Mouse (Mus musculus): ENCODE data around the gene Gna14. TPM values are rescaled to one million over a fixed set of nuclear protein-coding genes. Genes with fewer than 3 reads are reported as not detected.

The Gna14 gene
- polyA plus RNA-seq, 1 experiment from 2014 or later, result 14.0 TPM

DNA sequence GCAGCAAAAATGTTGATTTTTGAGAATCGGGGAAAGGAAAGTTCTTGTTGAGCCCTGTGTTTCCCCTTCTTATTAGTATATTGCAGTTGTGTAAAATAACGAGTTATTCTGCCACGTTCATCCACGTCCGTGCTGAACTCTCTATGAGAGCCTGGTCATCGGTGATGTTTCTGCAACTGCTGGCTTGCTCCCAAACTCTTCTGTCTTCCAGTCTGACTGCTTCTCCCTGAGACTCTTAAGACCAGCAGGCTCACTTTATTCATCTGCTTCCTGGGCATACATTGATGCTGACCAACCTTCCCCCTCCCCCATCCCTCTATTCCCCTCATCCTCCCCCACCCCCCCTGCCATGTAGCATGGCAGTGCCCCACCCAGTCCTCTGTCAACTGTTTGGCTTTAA lies 161.7 kb downstream of the Gna14 start:
- Histone ChIP-seq H3K4me1 (ENCODE audit: insufficient read depth, low read length) (peaks cover 9% of the 10 kb centered on the region), H3K27ac (ENCODE audit: low read length) (no peak overlapping the region), H3K27me3 (ENCODE audit: insufficient read depth, low read length) (no peaks in the 10 kb centered on the region), H3K9me3 (ENCODE audit: low read length) (no peaks in the 10 kb centered on the region), H3K9ac (replicated peaks; ENCODE audit: low read length) (no peak overlapping the region), H3K36me3 (ENCODE audit: insufficient read depth, low read length) (no peaks in the 10 kb centered on the region), H3K4me2 (replicated peaks; ENCODE audit: low read depth, low read length) (no peak overlapping the region), H3K4me3 (ENCODE audit: low read length) (no peak overlapping the region)
- 75% methylated on average over 6 of the region's 6 CpGs for WGBS
- ATAC-seq (ENCODE audit: low FRiP score, low TSS enrichment), result no peak

DNA sequence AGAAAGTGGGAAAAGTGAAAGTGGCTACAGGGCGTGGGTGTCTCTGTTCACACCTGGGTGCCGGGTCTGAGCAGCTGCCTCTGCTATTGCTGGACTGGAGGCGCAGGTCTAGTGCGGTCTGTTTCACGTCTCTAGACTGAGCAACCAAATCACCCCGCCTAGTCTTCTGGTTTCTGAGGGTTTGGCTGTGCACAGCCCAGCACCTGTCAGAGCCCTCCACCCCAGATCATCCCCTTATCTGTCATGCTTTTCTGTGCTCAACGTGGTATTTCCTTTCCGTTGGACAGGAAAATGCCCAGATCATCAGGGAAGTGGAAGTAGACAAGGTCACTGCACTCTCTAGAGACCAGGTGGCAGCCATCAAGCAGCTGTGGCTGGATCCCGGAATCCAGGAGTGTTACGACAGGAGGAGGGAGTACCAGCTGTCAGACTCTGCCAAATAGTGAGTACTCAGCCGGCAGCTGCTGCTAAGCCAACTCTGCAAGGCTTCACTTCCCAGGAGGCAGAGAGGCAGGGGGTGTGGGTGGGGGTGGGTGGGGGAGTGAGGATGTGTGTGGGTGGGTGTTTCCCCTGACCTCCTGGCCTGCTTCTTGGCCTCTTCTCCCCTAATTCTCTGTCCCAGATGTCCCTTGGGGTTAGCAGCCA lies 163.2 kb downstream of the Gna14 start:
- WGBS, result 18% methylated on average over 11 of the region's 11 CpGs
- H3K4me1 ChIP-seq (ENCODE audit: insufficient read depth, low read length), result peaks cover 9% of the 10 kb centered on the region
- H3K9me3 ChIP-seq (ENCODE audit: low read length), result no peaks in the 10 kb centered on the region
- H3K27ac ChIP-seq (ENCODE audit: low read length), result no peak overlapping the region
- no peak overlapping the region for H3K9ac ChIP-seq (replicated peaks; ENCODE audit: low read length)
- H3K4me2 ChIP-seq (replicated peaks; ENCODE audit: low read depth, low read length), result peak overlapping the region; percentile 42
- H3K36me3 ChIP-seq (ENCODE audit: insufficient read depth, low read length), result no peaks in the 10 kb centered on the region
- H3K4me3 ChIP-seq (ENCODE audit: low read length), result no peak overlapping the region
- no peaks in the 10 kb centered on the region for H3K27me3 ChIP-seq (ENCODE audit: insufficient read depth, low read length)
- peak; percentile 89 for ATAC-seq (ENCODE audit: low FRiP score, low TSS enrichment)

DNA sequence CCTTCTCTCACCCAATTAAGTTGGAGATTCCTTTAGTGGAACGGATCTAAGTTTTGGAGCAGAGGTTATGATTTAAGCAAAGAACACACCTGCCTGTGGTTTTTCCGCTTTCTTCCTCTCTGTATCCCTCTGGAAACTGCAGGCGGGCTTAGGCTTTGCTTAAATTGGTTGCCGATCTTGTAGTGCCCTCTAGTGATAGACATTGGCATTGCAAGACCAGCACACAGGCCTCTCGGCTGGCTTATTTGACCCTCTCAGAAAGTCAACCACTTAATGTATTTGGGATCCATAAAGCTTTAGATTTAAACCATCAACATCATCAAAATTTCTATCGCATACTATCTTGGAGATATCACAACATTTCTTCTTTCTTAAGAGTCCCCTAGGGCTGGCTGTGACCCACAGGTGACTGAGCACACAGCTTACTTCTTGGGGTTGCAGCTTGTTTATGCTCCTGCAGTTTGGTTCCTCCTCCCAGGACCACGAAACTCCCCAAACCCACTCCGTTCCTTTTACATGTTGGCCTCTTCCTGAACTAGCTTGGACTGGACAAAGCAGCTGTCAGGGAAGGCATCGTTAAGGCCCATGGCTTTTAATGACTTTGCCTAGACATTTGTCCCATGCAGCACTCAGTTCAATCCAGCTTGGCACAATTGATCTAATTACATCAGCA lies 163.9 kb downstream of the Gna14 start:
- H3K27ac ChIP-seq (ENCODE audit: low read length), result no peak overlapping the region
- no peaks in the 10 kb centered on the region for H3K36me3 ChIP-seq (ENCODE audit: insufficient read depth, low read length)
- peak overlapping the region; percentile 42 for H3K4me2 ChIP-seq (replicated peaks; ENCODE audit: low read depth, low read length)
- WGBS, result 8% methylated on average over 9 of the region's 9 CpGs
- peaks cover 9% of the 10 kb centered on the region for H3K4me1 ChIP-seq (ENCODE audit: insufficient read depth, low read length)
- peak; percentile 87 for ATAC-seq (ENCODE audit: low FRiP score, low TSS enrichment)
- H3K27me3 ChIP-seq (ENCODE audit: insufficient read depth, low read length), result no peaks in the 10 kb centered on the region
- H3K9ac ChIP-seq (replicated peaks; ENCODE audit: low read length), result no peak overlapping the region
- H3K4me3 ChIP-seq (ENCODE audit: low read length), result no peak overlapping the region
- no peaks in the 10 kb centered on the region for H3K9me3 ChIP-seq (ENCODE audit: low read length)

DNA sequence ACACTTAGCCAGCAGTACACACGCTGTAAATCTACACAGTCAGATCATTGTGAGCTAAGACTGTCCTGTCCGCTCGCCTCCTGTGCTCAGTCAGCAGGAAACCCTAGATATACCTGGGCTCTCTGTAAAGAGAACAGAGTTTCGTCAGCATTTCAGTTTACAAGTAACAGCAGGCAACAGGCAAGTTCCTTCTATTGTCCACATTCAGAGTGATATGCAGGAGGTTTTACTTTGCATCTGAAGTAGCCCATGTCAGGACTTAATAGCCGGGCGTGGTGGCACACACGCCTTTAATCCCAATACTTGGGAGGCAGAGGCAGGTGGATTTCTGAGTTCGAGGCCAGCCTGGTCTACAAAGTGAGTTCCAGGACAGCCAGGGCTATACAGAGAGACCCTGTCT lies 166.5 kb downstream of the Gna14 start:
- peaks cover 9% of the 10 kb centered on the region for H3K4me1 ChIP-seq (ENCODE audit: insufficient read depth, low read length)
- no peaks in the 10 kb centered on the region for H3K36me3 ChIP-seq (ENCODE audit: insufficient read depth, low read length)
- no peaks in the 10 kb centered on the region for H3K9me3 ChIP-seq (ENCODE audit: low read length)
- no peaks in the 10 kb centered on the region for H3K27me3 ChIP-seq (ENCODE audit: insufficient read depth, low read length)
- ATAC-seq (ENCODE audit: low FRiP score, low TSS enrichment), result no peak
- no peak overlapping the region for H3K4me2 ChIP-seq (replicated peaks; ENCODE audit: low read depth, low read length)
- 81% methylated on average over 8 of the region's 8 CpGs for WGBS
- H3K9ac ChIP-seq (replicated peaks; ENCODE audit: low read length), result no peak overlapping the region
- H3K27ac ChIP-seq (ENCODE audit: low read length), result no peak overlapping the region
- no peak overlapping the region for H3K4me3 ChIP-seq (ENCODE audit: low read length)

DNA sequence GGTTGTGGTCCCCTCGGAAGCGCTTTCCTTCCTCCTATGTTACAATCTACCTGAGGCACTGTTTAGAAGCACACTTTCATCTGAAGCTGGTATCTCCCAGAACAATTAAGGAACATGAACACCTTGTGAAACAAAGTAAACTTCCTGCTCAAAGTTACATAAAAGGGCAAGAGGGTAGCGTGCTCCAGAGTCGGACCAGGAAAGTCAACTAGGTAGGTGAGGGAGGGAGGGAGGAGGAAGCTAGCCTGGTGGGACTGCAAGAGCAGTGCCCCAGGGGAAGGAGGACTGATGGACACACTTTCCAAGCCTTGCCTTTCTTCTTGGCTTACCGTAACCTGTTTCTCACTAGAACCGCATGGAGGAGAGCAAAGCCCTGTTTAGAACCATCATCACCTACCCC lies 172.1 kb downstream of the Gna14 start:
- H3K4me2 ChIP-seq (replicated peaks; ENCODE audit: low read depth, low read length), result no peak overlapping the region
- no peak for ATAC-seq (ENCODE audit: low FRiP score, low TSS enrichment)
- WGBS, result 86% methylated on average over 6 of the region's 6 CpGs
- no peaks in the 10 kb centered on the region for H3K4me1 ChIP-seq (ENCODE audit: insufficient read depth, low read length)
- no peak overlapping the region for H3K27ac ChIP-seq (ENCODE audit: low read length)
- no peak overlapping the region for H3K4me3 ChIP-seq (ENCODE audit: low read length)
- no peaks in the 10 kb centered on the region for H3K27me3 ChIP-seq (ENCODE audit: insufficient read depth, low read length)
- no peaks in the 10 kb centered on the region for H3K36me3 ChIP-seq (ENCODE audit: insufficient read depth, low read length)
- no peak overlapping the region for H3K9ac ChIP-seq (replicated peaks; ENCODE audit: low read length)
- no peaks in the 10 kb centered on the region for H3K9me3 ChIP-seq (ENCODE audit: low read length)

DNA sequence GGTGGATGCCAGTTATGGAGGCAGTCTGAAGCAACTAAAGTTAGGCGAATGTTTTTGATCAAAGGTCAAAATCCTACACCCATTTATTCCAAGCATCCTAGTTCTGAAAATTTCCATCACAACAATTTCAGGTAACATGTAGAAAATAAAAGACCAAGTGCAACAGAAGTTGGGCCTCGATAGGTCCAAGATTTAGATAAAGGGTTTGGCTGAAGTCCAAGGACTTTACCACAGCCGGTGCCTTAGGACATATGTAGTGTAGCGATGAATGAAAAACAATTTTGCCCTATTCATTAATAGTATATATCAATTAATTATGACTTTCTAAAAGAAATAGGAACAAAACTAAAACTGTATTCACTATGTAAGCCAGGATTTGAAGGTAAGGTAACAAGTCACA lies 187.6 kb downstream of the Gna14 start:
- Histone ChIP-seq H3K9me3 (ENCODE audit: low read length) (no peaks in the 10 kb centered on the region), H3K4me3 (ENCODE audit: low read length) (no peak overlapping the region), H3K27me3 (ENCODE audit: insufficient read depth, low read length) (no peaks in the 10 kb centered on the region), H3K36me3 (ENCODE audit: insufficient read depth, low read length) (no peaks in the 10 kb centered on the region), H3K4me1 (ENCODE audit: insufficient read depth, low read length) (no peaks in the 10 kb centered on the region), H3K9ac (replicated peaks; ENCODE audit: low read length) (no peak overlapping the region), H3K4me2 (replicated peaks; ENCODE audit: low read depth, low read length) (no peak overlapping the region), H3K27ac (ENCODE audit: low read length) (no peak overlapping the region)
- WGBS, result 83% methylated on average over 4 of the region's 4 CpGs
- no peak for ATAC-seq (ENCODE audit: low FRiP score, low TSS enrichment)

DNA sequence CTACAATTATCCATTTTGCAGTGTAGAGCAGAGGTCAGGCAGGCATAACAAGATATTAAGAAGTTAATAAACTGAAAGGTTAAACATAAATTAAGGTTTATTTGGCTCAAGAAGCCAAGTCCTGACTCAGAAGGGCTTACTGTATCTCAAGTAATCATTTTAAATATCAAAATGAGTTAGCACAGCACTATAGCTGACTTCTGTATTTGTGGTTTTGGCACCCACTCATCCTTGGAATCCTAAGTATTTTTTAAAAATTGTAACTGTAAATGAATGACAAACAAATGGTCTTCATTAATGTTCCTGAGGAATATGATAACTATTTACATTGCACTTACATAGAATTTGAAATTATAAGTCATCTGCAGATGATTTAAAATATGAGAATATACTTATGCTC lies 189.4 kb downstream of the Gna14 start:
- H3K36me3 ChIP-seq (ENCODE audit: insufficient read depth, low read length), result no peaks in the 10 kb centered on the region
- H3K27ac ChIP-seq (ENCODE audit: low read length), result no peak overlapping the region
- no peaks in the 10 kb centered on the region for H3K4me1 ChIP-seq (ENCODE audit: insufficient read depth, low read length)
- H3K4me2 ChIP-seq (replicated peaks; ENCODE audit: low read depth, low read length), result no peak overlapping the region
- ATAC-seq (ENCODE audit: low FRiP score, low TSS enrichment), result no peak
- no peak overlapping the region for H3K4me3 ChIP-seq (ENCODE audit: low read length)
- no peaks in the 10 kb centered on the region for H3K27me3 ChIP-seq (ENCODE audit: insufficient read depth, low read length)
- no peak overlapping the region for H3K9ac ChIP-seq (replicated peaks; ENCODE audit: low read length)
- H3K9me3 ChIP-seq (ENCODE audit: low read length), result no peaks in the 10 kb centered on the region

DNA sequence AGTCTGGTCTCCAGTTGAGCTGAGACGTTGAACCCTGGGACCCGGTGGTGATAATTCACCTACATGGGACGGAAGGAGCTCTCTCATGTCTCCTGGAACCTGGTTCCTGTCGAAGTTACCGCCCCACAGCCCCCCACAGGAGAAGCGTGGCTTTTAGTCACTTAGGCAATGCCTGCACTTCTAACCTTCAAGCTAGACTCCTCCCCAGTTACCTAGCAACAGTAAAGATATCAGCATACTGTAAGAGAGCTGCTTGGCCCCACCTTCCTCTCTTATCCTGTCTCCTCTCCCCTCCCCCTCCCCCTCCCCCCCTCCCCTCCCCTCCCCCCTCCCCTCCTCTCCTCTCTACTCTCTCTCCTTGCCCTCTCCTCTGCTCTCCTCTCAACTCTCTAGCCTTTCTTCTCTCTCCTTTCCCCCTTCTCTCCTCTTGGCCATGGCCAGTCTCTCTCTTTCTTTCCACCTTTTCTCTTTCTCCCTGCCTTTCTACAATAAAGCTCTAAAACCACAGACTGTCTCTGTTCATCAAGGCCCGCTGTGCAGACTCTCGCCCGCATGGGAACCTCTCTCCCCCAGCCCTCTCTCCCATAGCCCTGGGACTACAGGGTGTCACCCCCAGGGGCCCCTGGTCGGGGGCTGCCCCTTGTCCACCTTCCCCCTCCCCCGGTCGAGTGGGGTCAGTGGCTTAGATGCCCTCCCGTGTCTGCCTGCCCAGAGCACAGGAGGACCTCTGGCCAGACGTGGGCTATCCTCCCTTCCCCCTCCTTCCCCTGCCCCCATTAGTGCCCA lies 190.2 kb downstream of the Gna14 start:
- Histone ChIP-seq H3K9ac (replicated peaks; ENCODE audit: low read length) (no peak overlapping the region), H3K9me3 (ENCODE audit: low read length) (no peaks in the 10 kb centered on the region), H3K27me3 (ENCODE audit: insufficient read depth, low read length) (no peaks in the 10 kb centered on the region), H3K4me2 (replicated peaks; ENCODE audit: low read depth, low read length) (no peak overlapping the region), H3K27ac (ENCODE audit: low read length) (no peak overlapping the region), H3K4me1 (ENCODE audit: insufficient read depth, low read length) (no peaks in the 10 kb centered on the region), H3K36me3 (ENCODE audit: insufficient read depth, low read length) (no peaks in the 10 kb centered on the region), H3K4me3 (ENCODE audit: low read length) (no peak overlapping the region)
- WGBS, result 23% methylated on average over 14 of the region's 14 CpGs
- ATAC-seq (ENCODE audit: low FRiP score, low TSS enrichment), result peak; percentile 65

Measured in kidney, embryonic 16.5 days (tissue).